Mouse (Mus musculus): Measurements from ENCODE around the gene Vps13a.

DNA sequence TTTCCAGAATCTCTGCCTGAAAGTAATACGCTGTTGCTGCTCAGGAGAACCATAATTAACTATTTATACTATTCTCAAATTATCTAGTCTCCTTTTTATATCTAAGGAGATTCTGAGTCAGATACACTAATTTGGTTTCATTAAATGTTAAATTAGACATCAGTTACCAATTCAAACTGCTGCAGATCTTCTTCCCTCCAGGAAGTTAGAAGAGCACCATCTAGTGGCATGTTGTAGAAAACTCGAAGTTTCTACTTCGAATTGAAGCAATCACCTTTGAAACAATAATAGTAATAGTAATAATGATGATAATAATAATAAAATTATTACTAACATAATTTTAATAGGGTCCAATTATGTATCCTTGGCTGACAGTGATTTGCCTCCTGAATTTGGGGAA, 4.1 kb upstream of the Vps13a start:
- TF ChIP-seq CTCF (IDR thresholded peaks at IDR 0.05; ENCODE audit: control insufficient read depth, insufficient read depth, low read length) (no peak), POLR2A (IDR thresholded peaks at IDR 0.05; ENCODE audit: borderline replicate concordance, control insufficient read depth, low read depth, low read length) (no peak)

Measured in bone marrow, adult 2 months (tissue).